Mouse (Mus musculus): Measurements from ENCODE around the gene Padi3. TPM values are rescaled to one million over a fixed set of nuclear protein-coding genes. Genes with fewer than 3 reads are reported as not detected.

Padi3 gene
- total RNA-seq, 4 experiments from 2014 or later, result not detected

DNA sequence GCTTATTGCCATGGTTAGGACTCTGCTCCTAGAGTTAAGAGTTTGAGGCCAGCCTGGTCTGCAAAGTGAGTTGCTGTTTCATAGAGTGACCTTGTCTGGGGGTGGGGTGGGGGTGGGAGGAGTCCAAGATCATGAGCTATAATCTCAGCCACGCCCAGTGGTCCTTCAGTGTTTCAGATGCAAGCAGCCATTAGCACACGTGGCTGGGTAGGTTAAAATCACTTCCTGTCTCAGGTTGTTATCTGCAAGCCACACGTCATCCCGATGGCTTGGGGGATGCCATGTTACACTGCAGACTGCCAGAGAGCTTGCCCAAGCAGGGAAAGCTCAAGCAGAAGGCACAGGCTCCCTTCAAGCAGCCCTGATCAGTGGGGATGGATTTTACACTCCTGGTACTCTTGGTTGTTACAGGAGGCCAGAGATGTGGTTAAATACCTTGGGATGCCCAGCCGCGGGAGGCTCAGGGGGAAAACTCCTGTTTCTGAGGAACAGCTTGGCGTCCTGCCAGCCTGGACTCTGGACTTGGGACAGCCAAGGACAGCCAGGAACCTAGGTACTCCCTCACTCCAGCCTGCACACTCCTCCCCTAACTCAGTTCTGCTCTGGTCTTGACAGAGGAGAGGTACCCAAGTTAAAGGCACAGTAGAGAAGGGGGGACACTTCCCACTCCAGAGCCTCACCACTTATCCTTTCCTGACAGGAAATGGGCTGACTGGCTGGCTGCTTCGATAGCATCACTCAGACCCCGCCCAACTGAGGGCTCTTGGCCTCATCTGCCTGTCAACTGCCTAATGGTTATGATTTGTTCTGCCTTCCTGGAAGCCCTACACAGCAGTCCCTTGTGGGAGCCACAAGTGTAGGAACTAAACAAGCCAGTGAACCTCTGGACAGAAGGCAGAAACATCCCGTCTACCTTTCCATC, 5.8 kb upstream of the Padi3 start:
- no peak for DNase-seq (ENCODE audit: low spot score in 2 of 2)

DNA sequence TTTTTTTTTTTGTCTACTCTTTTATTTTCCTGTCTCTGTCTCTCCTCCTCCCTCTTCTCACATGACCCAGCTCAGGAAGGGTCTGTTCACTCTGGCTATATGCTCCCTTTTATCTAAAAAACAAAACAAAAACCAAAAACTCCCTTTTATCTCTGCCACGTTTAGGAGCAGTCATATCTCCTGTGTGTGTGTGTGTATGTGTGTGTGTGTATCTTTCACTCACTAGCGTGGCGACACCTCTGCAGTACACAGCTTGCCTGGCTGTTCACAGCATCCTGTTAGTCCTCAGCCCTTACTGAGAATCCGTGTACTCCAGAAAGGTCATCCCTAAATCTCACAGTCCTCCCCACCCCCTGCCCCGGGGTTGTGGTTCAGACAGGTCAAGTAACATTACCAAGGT, 5.0 kb upstream of the Padi3 start:
- no peak for DNase-seq (ENCODE audit: low spot score in 2 of 2)

DNA sequence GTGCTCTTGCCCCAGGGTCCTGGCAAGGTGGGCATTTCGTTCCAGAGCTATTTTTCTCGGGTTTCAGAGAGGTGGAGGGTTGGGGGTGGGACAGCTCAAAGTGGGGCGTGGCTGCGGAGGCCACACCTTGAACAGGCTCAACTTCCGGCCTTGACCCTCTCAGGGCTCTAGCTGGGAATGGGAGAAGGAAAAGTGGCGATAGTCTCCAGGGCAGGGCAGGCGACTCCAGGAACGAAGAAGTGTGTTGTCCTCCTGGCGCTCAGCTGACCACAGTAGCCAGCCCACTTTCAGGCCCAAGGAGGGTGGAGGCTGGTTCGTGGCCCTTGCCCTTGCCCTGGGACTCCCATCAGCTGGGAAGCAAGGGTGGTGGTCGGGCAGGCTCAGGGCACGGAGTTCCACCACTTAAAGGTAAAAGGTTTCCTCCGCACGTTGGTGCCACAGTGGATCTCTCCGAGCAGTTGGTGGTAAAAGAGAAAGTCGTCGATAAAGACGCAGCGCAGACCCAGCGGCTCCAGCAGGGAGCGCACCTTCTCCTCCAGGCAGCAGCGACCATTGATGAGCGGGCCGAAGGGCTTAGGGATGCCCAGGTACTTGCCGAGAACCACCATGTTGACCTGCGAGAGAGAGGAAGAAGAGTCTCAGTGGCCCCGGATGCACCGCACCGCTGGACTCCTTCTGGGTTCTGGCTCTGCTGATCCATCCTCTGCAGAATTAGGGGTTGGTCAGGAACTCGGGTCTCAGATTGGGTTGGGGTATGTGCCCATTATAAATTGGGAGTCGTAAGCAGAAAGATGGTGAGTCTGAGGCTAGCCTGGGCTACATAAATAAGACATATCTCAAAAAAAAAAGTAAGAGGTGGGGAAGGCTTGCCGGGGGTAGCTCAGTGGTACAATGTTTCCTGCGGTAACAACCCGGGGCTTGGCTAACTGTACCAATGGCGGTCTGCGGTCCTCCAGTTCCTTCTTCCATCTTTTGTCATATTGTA, 4.1 kb upstream of the Padi3 start:
- no peak for DNase-seq (ENCODE audit: low spot score in 2 of 2)

DNA sequence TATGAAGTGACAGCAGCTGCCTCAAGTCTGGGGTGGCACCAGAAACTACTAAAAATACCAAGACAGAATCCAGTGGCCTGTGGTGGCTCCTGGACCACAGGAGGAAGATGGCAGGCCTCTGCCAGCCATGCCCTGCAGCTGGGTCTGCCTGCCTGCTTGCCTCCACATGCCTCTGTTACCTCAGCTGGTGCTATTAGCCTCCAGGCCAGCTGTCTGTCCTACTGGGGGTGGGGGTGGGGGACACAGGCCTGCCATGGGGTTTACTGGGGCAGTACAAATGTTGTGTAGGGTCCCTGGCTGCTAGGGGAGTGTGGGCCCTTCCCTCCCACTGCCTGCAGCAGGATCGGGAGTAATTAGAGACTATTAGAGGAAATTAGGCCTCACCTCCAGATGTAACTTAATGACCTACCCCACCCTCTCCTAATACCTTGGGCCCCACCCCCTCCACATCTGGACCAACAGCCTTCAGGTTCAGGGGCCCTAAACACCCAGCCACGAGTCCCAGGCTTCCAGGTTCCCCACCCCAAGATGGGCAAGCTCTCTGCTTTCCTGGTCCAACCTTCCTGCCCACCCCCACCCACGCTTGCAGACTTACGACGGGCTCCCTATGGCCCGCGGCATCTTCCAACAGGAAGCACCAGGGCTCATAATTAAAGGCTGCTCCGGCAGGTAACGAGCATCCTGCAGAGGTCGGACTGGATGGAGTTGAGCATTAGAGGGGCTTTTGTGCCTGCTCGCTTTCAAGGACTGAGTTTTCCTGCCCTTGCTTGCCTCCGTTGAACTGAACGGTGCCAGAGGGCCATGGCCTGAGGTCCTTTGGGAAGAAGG, 3.1 kb upstream of the Padi3 start:
- no peak for DNase-seq (ENCODE audit: low spot score in 2 of 2)

DNA sequence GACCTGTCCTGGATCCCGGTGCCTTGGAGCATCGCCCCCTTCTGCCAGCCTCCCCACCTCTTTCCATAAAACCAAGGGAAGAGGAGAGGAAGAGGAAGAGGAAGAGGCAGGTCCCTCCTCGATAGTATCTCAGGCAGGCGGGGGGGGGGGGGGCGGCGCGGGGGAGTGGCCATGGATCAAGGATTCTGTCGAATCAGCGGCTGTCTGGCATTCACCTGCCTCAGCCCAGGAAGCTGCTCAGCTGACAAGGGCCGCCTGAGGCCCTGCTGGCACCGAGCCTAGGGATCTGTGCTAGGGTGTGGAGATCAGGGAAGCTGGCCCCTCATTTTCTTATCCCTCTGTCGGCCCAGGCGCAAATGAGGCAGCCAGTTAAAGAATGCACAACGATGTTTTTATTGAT, 2.2 kb upstream of the Padi3 start:
- DNase-seq (ENCODE audit: low spot score in 2 of 2), result no peak

DNA sequence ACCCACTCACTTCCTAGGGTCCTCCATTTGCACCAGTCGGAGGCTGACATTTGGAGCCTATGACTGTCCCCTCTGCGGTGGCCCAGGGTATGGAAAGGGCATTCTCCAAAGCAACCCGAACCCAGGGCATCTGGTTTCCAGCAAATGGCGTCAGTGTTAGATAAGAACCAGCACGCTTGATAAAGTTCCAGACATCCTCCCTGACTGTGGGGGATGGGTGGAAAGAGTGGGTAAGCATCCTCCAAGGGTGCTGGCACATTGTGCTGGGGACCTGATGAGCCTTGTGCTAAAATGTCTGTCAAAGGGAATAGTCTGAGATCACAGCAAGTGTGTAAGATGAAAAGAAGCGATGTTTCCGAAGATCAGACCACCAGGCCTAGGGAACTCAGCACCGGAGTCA, 1.7 kb upstream of the Padi3 start:
- no peak for DNase-seq (ENCODE audit: low spot score in 2 of 2)

DNA sequence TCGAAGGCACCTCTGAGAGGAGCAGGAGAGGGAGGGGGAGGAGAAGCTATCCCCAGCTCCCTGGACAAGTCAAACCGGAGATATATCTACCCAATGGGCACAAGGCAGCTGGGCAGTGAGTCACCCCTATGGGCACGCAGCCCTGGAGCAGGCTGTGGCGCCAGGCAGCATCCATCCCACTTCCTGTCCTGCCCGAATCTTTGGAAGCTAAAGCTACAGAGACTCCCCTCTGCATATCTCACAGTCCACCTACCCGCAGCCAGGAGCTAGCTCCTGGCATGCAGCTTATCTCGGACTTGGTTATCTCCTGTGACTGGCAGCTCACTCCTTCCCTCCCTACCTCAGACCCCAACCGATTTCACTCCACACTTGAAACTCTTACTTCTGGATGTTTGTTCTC, 1.3 kb downstream of the Padi3 start:
- no peak for DNase-seq (ENCODE audit: low spot score in 2 of 2)

DNA sequence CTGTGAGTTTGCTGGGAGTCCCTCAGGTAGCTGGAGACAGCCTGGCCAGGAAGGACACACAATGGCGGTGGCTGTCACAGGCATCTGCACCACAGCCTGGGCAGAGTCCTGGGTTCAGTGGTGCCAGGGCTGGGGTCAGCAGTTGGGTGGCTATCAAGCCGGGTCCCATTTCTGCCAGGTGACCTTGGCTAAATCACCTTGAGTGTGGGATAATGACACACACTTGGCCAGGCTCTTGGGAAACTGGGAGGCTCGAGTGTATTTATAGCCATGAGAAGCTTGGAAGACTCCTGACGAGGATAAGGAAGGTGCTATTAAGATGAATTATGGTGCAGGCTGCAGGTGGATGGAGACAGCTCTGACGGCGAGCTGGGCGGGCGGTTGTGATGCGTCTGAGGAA, 5.8 kb downstream of the Padi3 start:
- DNase-seq (ENCODE audit: low spot score in 2 of 2), result no peak

DNA sequence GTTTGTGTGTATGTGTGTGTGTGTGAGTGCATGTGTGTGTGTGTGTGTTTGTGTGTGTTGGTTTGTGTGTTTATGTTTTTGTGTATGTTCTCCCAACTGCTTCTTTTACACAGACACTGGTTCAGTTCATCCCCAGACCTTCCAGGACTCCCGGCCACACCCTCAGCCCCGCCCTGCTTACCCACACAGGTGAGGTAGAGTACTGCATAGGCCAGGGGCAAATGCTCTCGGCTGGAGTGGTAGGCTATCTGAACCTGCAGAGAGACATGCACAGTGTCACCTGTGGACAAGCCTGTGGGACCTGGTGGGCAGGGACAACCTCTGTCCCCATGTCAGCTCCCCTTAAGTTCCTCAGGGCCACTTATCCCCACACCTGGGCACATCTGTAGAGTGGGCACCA, 9.1 kb downstream of the Padi3 start:
- DNase-seq (ENCODE audit: low spot score in 2 of 2), result no peak

DNA sequence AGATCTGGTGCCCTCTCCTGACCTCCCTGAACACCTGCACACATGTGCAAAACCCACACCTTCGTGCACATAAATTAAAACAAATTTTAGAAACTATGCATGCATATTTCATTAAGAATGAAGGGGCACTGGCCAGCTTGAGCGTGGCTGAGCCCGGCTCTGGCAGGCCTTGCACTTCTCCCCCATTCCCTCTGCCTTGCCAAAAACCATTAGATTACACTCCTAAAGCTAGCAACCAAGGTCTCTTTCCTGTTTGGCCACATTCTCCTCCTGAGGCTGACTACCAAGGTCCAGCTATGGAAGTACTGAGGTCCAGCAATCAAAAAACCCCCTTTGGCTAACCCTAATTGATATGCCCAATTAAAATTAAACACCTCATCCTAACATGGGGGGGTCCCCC, 13.7 kb downstream of the Padi3 start:
- no peak for DNase-seq (ENCODE audit: low spot score in 2 of 2)

DNA sequence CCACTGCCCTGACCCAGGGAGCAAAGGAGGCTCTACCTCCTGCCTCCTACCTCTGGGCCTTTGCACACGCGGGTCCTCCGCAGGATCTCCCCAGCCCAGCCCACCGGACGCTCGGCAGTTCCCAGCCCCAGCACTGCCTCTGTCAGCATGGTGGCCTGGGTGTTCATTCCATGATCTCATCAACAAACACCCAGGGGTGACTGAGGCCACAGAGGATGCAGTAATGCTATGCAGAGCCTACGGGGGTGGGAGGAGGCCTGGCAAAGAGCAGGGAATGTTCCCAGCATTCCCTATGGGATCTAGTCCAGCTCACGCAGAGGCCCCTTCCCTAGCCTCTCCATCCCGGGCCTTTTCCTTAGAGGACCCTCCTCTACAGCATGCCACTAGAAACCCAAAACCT, 15.8 kb downstream of the Padi3 start:
- DNase-seq (ENCODE audit: low spot score in 2 of 2), result no peak

DNA sequence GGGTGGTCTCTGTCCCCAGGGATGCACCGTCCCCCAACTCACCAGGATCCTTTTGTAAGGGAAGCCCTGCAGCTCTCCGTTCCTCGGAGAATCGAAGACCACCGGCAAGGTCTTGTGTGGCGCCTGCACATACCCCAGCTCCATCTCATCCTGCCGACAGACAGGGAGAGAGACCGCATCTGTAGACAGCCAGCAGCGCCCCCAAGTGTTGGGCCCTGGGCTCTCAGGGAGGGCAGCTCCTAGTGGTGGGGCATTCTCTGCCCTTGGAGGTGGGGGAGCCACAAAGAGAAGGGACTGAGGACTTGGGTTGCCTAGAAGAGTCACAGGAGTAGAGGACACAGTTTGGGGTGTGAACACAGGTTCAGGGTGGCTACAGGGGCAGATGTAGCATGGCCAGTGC, 16.7 kb downstream of the Padi3 start:
- no peak for DNase-seq (ENCODE audit: low spot score in 2 of 2)

DNA sequence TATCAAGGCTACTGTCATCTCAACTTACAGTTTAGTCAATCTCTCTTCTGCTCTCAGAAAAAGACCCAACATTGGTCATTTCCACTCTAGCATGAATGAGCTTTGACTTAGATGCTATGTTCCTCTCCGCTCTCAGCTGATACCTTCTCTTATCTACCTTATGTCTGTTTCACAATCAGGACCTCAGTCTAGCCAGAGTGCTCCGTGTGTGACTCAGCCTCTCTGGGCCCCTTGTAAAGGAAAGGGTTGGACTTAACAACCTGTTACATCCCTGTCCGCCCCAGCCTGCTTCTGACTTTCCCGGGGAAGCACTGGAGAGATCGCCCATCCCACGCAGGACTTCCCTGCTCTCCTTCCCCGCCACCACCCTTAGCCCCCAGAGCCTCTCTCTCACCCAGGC, 17.9 kb downstream of the Padi3 start:
- no peak for DNase-seq (ENCODE audit: low spot score in 2 of 2)

DNA sequence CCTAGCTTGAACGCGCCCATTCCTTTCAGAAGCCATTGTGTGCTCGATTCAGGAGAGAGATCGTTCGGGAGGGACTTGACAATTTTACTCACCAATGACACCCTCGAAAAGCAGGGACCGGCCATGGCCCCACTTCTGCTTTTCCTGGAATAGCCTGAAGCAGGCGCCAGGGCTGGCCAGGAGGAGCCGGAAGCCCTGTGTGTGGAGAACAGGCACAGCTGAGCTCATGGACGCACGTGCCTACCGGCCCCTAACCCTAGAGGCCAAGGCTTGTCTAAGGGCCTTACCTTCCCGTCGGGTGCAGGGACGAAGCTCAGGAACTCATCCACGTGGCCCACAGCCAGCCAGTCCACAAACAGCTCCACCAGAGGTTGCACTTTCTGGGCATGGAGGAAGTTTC, 19.4 kb downstream of the Padi3 start:
- DNase-seq (ENCODE audit: low spot score in 2 of 2), result no peak

DNA sequence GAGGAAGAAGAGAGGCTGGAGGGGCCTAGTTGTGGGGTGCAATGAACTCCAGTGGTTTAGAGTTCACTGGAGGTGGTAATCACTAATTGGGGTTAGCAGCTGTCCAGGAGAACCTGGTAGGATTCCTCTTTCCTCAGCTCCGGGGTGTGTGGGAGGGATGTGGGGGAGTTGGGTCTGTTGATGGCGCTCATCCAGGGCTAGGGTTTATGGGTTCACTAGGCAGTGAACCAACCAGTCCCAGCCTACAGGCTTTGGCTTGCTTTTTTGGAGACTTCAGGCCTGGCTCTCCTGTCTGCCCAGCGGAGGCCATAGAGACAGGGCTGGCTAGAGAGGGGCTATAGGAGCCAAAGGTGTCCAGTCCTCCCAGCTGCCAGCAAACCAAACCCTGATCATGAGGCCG, 20.5 kb downstream of the Padi3 start:
- no peak for DNase-seq (ENCODE audit: low spot score in 2 of 2)

DNA sequence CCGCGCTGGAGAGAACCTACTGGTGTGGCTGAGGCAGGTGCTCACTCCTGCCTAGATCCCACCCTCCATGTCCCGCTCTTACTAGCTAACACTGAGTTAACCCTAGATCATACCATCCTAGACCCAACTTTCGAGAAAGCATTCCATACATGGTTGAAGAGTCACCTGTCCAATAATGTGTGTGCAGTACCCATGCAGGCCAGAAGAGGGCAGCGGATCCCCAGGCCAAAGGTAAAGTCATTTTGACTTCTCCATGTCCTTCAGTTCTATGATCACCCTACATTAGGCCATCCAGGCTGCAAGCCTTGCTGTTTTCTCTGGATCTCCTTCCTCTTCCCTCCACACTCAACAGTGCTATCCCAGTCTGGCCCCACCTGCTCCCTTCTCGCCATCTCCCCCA, 21.5 kb downstream of the Padi3 start:
- DNase-seq (ENCODE audit: low spot score in 2 of 2), result peak in 1 of 2 experiments; percentile 19

DNA sequence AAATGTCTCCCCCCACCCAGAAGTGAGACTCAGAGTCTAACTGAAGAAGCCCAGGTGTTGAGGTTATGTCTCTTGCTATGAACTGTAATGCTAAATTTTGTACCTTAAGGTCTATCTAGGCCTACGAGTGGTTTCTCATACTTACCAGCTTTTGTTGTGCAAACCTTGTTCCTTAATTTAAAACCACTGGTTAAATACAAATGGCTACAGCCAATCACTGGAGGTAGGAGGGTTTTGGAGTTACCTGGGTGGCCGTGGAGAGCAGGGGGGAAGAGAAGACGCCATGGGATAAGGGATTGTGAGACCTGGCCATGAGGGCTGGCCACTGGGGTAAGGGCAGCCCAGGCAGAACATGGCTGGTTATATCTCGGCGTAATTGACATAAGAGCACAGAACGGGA, 22.2 kb downstream of the Padi3 start:
- no peak for DNase-seq (ENCODE audit: low spot score in 2 of 2)

DNA sequence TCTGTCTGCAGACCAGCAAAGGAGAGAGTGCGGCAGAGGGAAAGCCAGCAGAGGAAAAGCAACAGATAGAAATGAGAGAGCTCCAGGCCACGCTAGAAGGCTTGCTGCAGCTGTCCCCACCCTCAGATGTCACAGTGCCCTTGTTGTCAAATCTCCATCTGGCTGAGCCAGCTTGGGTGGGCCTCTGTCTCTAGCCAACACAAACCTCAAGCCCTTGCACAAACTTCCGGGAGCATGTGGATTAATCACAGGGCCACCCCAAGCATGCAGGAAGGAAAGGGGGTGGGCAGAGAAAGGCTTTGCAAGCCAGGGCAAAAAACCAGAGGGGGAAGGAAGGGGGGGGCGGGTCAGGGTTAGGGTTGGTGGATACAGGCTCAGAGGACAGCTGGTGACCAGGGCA, 23.0 kb downstream of the Padi3 start:
- DNase-seq (ENCODE audit: low spot score in 2 of 2), result no peak

DNA sequence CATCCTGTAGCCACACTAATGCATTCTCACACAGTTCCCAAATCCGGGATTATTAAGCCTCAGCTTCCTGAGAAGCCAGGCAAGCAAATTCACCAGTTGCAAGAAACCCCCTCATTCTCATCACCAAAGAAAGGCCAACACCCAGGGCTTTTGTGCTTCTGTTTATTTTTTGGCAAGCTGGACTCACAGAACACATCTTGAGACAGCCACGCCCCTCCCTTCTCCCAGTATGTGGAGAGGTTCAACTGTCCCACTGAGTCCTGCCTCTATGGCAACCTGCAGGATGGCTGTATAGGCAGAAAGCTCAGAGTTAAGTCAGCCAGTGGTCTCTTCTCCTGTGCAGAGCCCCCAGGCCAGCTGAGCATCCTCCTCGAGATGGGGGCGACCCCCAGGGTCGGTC, 25.2 kb downstream of the Padi3 start:
- no peak for DNase-seq (ENCODE audit: low spot score in 2 of 2)

DNA sequence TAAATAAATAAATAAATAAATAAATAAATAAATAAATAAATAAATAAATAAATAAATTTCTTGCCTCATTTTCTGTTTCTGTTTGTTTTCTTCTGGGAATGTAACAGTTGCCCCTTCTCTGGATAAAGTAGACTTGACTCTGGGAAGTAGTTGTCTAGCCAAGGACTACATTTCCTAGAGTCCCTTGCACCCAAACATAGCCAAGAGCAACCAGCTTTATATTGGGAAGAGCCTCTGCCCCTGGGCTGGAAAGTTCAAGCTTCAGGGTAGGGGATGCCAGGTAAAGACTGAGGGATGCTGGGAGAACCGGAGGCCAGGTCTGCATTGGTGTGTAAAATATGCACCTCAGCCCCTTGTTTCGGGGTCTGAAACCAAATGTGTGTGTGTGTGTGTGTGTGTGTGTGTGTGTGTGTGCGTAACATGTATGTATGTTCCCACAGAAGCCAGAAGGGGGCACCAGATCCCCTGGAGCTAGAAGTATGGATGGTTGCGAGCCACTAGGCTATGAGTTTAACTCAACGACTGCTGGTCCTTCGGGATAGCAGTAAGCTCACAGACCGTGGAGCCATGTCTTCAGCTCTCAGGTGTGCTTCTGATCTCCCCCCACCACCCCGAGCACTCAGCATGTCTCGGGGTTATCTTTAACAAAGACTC, 26.0 kb downstream of the Padi3 start:
- DNase-seq (ENCODE audit: low spot score in 2 of 2), result no peak

DNA sequence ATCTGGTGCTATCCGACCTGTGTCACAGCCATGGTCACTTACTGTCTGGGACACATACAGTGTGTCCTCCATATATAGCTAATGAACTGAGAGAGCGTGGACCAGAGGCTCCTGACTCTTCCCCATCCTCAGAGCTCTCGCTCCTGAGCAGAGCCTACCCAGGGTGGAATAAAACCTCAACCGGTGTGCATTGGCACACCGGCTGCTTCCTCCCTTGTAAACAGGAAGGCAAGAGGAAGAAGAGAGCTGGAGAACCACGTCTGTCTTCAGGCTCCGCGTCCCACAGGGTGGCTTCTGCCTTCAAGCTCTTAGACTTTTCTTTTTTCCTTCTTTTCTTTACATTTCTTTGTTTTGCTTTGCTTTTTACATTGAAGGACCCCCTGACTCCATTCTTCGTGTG, 27.6 kb downstream of the Padi3 start:
- DNase-seq (ENCODE audit: low spot score in 2 of 2), result no peak

Data from left cerebral cortex, adult 8-10 months (tissue).